Mouse (Mus musculus) ES-Bruce4 (cell line): ENCODE measurements at regions not wholly inside any gene's neighbourhood (a gene's known extent, or its start where the extent isn't known, plus 50 kb on each side); places are given as distances from the start of the nearest gene placed in this dataset.

Experiments
- H3K27ac ChIP-seq: 2 replicates; pipeline ENCODE4 v1.5.1; 2012; ENCODE audit warnings: low read length, inconsistent platforms; ENCODE audit not compliant: insufficient read depth
- H3K27me3 ChIP-seq: 2 replicates; pipeline ENCODE4 v1.6.1; 2012; ENCODE audit warnings: mild to moderate bottlenecking, low read length, inconsistent platforms; ENCODE audit not compliant: control insufficient read depth, poor library complexity, insufficient read depth, severe bottlenecking
- H3K36me3 ChIP-seq: 2 replicates; pipeline ENCODE4 v1.6.1; 2012; ENCODE audit warnings: inconsistent platforms, mild to moderate bottlenecking, low read length, moderate library complexity; ENCODE audit not compliant: control insufficient read depth, poor library complexity, insufficient read depth, severe bottlenecking
- H3K4me1 ChIP-seq: one replicate; pipeline ENCODE4 v1.8.1; 2011; ENCODE audit warnings: low read length; ENCODE audit not compliant: control insufficient read depth, insufficient read depth
- H3K4me3 ChIP-seq: 2 replicates; pipeline ENCODE4 v1.5.1; 2011; ENCODE audit warnings: low read depth, mild to moderate bottlenecking, low read length
- H3K9ac ChIP-seq: 2 replicates; pipeline ENCODE4 v1.6.1; 2012; ENCODE audit warnings: low read depth, mild to moderate bottlenecking, inconsistent platforms; ENCODE audit not compliant: poor library complexity, severe bottlenecking
- H3K9me3 ChIP-seq: replicated peaks from 2 replicates; pipeline ENCODE4 v1.6.1; 2012; ENCODE audit warnings: mild to moderate bottlenecking, low read length, inconsistent platforms; ENCODE audit not compliant: control insufficient read depth, poor library complexity, insufficient read depth, severe bottlenecking
- CTCF ChIP-seq: IDR thresholded peaks from one replicate; pipeline ENCODE4 v1.8.1; 2011; ENCODE audit warnings: low read depth, low read length
- EP300 ChIP-seq: IDR thresholded peaks from 2 replicates; pipeline ENCODE4 v1.6.1; 2011; ENCODE audit warnings: low read depth, low read length; ENCODE audit not compliant: insufficient read depth
- POLR2A ChIP-seq: IDR thresholded peaks from one replicate; pipeline ENCODE4 v1.8.1; 2011; ENCODE audit warnings: low read length; ENCODE audit not compliant: insufficient read depth

GRCm38 (mm10) chr2:50586321-50587050 lies 289.9 kb upstream of the Mmadhc start:
- H3K9ac ChIP-seq, result no peak overlapping the region
- H3K9me3 ChIP-seq, result no peaks in the 10 kb centered on the region; the same call in 1 of the 2 replicates

GRCm38 (mm10) chr2:50579620-50580019 lies 283.0 kb upstream of the Mmadhc start:
- no peaks in the 10 kb centered on the region for H3K36me3 ChIP-seq
- no peak overlapping the region for H3K4me3 ChIP-seq
- no peaks in the 10 kb centered on the region for H3K9me3 ChIP-seq
- H3K27me3 ChIP-seq, result no peaks in the 10 kb centered on the region
- no peak for TF ChIP-seq CTCF
- TF ChIP-seq POLR2A, result no peak
- no peak for TF ChIP-seq EP300
- no peaks in the 10 kb centered on the region for H3K4me1 ChIP-seq
- no peak overlapping the region for H3K27ac ChIP-seq
- no peak overlapping the region for H3K9ac ChIP-seq

More at GRCm38 (mm10) chr2:50586321-50587050, 289.9 kb upstream of the Mmadhc start:
- TF ChIP-seq CTCF, result no peak
- TF ChIP-seq EP300, result no peak
- no peak for TF ChIP-seq POLR2A
- H3K36me3 ChIP-seq, result no peaks in the 10 kb centered on the region
- no peaks in the 10 kb centered on the region for H3K4me1 ChIP-seq
- H3K27ac ChIP-seq, result no peak overlapping the region
- H3K27me3 ChIP-seq, result no peaks in the 10 kb centered on the region
- no peak overlapping the region for H3K4me3 ChIP-seq

- Histone ChIP-seq H3K27me3 (no peaks in the 10 kb centered on the region), H3K9me3 (no peaks in the 10 kb centered on the region), H3K9ac (no peak overlapping the region), H3K4me1 (no peaks in the 10 kb centered on the region), H3K36me3 (no peaks in the 10 kb centered on the region), H3K27ac (no peak overlapping the region), H3K4me3 (no peak overlapping the region)
- TF ChIP-seq CTCF (no peak), POLR2A (no peak), EP300 (no peak)
These were observed 281.9 kb upstream of the Mmadhc start for GRCm38 (mm10) chr2:50578278-50579043.

- Histone ChIP-seq H3K9me3 (no peaks in the 10 kb centered on the region), H3K9ac (no peak overlapping the region), H3K27ac (no peak overlapping the region), H3K27me3 (no peaks in the 10 kb centered on the region), H3K4me3 (no peak overlapping the region), H3K4me1 (no peaks in the 10 kb centered on the region), H3K36me3 (no peaks in the 10 kb centered on the region)
- TF ChIP-seq POLR2A, result no peak
- no peak for TF ChIP-seq CTCF
- TF ChIP-seq EP300, result no peak
These were observed 281.1 kb upstream of the Mmadhc start for GRCm38 (mm10) chr2:50577736-50578135.

GRCm38 (mm10) chr2:50573455-50573854 lies 276.9 kb upstream of the Mmadhc start:
- Histone ChIP-seq H3K4me1 (no peaks in the 10 kb centered on the region), H3K9me3 (no peaks in the 10 kb centered on the region), H3K27me3 (no peaks in the 10 kb centered on the region), H3K36me3 (no peaks in the 10 kb centered on the region), H3K27ac (no peak overlapping the region), H3K9ac (no peak overlapping the region), H3K4me3 (no peak overlapping the region)
- no peak for TF ChIP-seq EP300
- no peak for TF ChIP-seq CTCF
- no peak for TF ChIP-seq POLR2A

- Histone ChIP-seq H3K9me3 (no peaks in the 10 kb centered on the region), H3K27me3 (no peaks in the 10 kb centered on the region), H3K4me1 (no peaks in the 10 kb centered on the region), H3K4me3 (no peak overlapping the region), H3K27ac (no peak overlapping the region), H3K9ac (no peak overlapping the region), H3K36me3 (no peaks in the 10 kb centered on the region)
- TF ChIP-seq CTCF (no peak), EP300 (no peak), POLR2A (no peak)
These were observed 274.4 kb upstream of the Mmadhc start for GRCm38 (mm10) chr2:50571021-50571420.
